Comparison of ENCODE assay signal across 8 mouse cellular contexts in the genomic region with DNA sequence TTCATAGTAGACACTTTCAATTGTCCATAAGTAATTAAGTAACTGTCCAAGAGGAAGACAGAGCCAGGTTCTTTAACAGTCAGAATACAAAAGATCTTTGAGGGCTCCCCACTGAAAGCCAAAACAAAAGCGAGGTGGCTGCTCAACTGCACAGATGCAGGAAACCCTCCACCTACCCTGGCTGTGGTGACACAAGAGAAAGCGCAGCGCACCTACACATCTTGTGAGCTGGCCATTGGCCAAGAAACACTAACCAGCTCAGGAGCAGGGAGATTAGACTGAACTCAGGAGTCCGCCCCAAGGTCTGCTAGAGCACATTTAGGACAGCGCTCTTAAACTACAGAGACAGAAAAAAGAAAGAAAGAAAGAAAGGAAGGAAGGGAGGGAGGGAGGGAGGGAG.
DNase-seq lines count a peak whose midpoint lies in the region; ATAC-seq and TF ChIP-seq lines count a peak whose summit lies in the region.

No protein-coding gene starts in this region.

- 17% methylated on average over 4 of the region's 5 CpGs for WGBS in forebrain, embryonic 15.5 days

- no peak for ATAC-seq in forebrain, embryonic 15.5 days (replicated peaks)

- H3K9me3 ChIP-seq in forebrain, embryonic 15.5 days, result no peaks in the 10 kb centered on the region

- no peaks in the 10 kb centered on the region for H3K27me3 ChIP-seq in forebrain, embryonic 15.5 days

- DNase-seq in adrenal gland, postnatal 14 days, result peak; percentile 24
- DNase-seq in adrenal gland, adult 18-20 months (ENCODE audit: low spot score in 2 of 2), result no peak
- peak; percentile 23 for DNase-seq in brain, adult 2 months (ENCODE audit: low read depth, low spot score)
- DNase-seq in heart, postnatal 4 days, result peak; percentile 80
- peak; percentile 45 for DNase-seq in lung, postnatal 14 days
- DNase-seq in left cerebral cortex, adult 2 months (ENCODE audit: extremely low spot score in 1 of 2, low spot score in 2 of 2), result no peak
- DNase-seq in layer of hippocampus, adult 9-10 months (ENCODE audit: low spot score), result no peak

- H3K36me3 ChIP-seq in forebrain, embryonic 15.5 days, result no peaks in the 10 kb centered on the region

- H3K4me2 ChIP-seq in forebrain, embryonic 15.5 days (replicated peaks), result no peak overlapping the region

- H3K27ac ChIP-seq in forebrain, embryonic 15.5 days (replicated peaks), result no peak overlapping the region
- no peak overlapping the region for H3K27ac ChIP-seq in left cerebral cortex, adult 2 months

- H3K4me1 ChIP-seq in forebrain, embryonic 15.5 days, result peaks cover 7% of the 10 kb centered on the region

- no peak overlapping the region for H3K9ac ChIP-seq in forebrain, embryonic 15.5 days (replicated peaks)

- no peak for TF ChIP-seq CTCF in left cerebral cortex, adult 2 months (IDR thresholded peaks at IDR 0.05)

- H3K4me3 ChIP-seq in forebrain, embryonic 15.5 days, result no peak overlapping the region
- no peak overlapping the region for H3K4me3 ChIP-seq in left cerebral cortex, adult 2 months

- intact Hi-C loops in left cerebral cortex, adult 2 months (cut with DNase I), result no loop called here

Comparison
In these comparisons a context has a peak if more than half of its experiments do, and no peak if none do; other contexts are left out.
1. DNase-seq: peak in adrenal gland, postnatal 14 days (single experiment), brain, adult 2 months (single experiment), heart, postnatal 4 days (single experiment) and lung, postnatal 14 days (single experiment); none in adrenal gland, adult 18-20 months (0 of 2), left cerebral cortex, adult 2 months (0 of 2) and layer of hippocampus, adult 9-10 months (single experiment).